Mouse (Mus musculus) lung, postnatal 0 days (tissue): ENCODE measurements around the gene Mlkl. TPM values are rescaled to one million over a fixed set of nuclear protein-coding genes. Genes with fewer than 3 reads are reported as not detected.

Source experiments
- ATAC-seq: fragments of 200-750 bp; cut with Nextera tagmentation; 2 replicates; pipeline ENCODE4 v1.8.0; 2017; ENCODE audit warnings: moderate library complexity
- DNase-seq: peaks from one replicate; pipeline ENCODE4 v3.0.0-alpha.2; 2016; ENCODE audit warnings: low spot score
- H3K27ac ChIP-seq: fragments of 300-500 bp; sonication (generic); 2 replicates; pipeline ENCODE4 v1.5.1; 2014; ENCODE audit warnings: antibody characterized with exemption, mild to moderate bottlenecking, low read length, mixed read lengths
- H3K27me3 ChIP-seq: fragments of 300-500 bp; sonication (generic); replicated peaks from 2 replicates; pipeline ENCODE4 v1.6.1; 2014; ENCODE audit warnings: low read length, mixed read lengths; ENCODE audit not compliant: insufficient read depth
- H3K36me3 ChIP-seq: fragments of 300-500 bp; sonication (generic); 2 replicates; pipeline ENCODE4 v1.6.1; 2014; ENCODE audit warnings: low read length, mixed read lengths; ENCODE audit not compliant: insufficient read depth
- H3K4me1 ChIP-seq: fragments of 300-500 bp; sonication (generic); 2 replicates; pipeline ENCODE4 v1.6.1; 2014; ENCODE audit warnings: antibody characterized with exemption, low read depth, low read length, mixed read lengths; ENCODE audit not compliant: insufficient read depth
- H3K4me2 ChIP-seq: fragments of 300-500 bp; sonication (generic); replicated peaks from 2 replicates; pipeline ENCODE4 v1.6.1; 2014; ENCODE audit warnings: low read depth, mild to moderate bottlenecking, low read length, moderate library complexity, mixed read lengths
- H3K4me3 ChIP-seq: fragments of 300-500 bp; sonication (generic); 2 replicates; pipeline ENCODE4 v1.5.1; 2014; ENCODE audit warnings: low read depth, low read length
- H3K9ac ChIP-seq: fragments of 300-500 bp; sonication (generic); replicated peaks from 2 replicates; pipeline ENCODE4 v1.6.1; 2014; ENCODE audit warnings: low read depth, mild to moderate bottlenecking
- H3K9me3 ChIP-seq: fragments of 300-500 bp; sonication (generic); 2 replicates; pipeline ENCODE4 v1.6.1; 2016; ENCODE audit warnings: low read length, mixed read lengths
- CTCF ChIP-seq: IDR thresholded peaks from 2 replicates; pipeline ENCODE4 v1.5.1; 2016; ENCODE audit warnings: antibody characterized with exemption, mild to moderate bottlenecking
- EP300 ChIP-seq: IDR thresholded peaks from 2 replicates; pipeline ENCODE4 v1.6.1; 2016; ENCODE audit warnings: antibody characterized with exemption, mild to moderate bottlenecking, control low read depth
- WGBS: fragments of 180-500 bp; shearing (Covaris S2); extraction: QIAGEN DNeasy Blood & Tissue Kit; methylation state at CpG from one replicate; pipeline ENCODE4 v1.1.7; 2014; 5-methylcytosine and 5-hydroxymethylcytosine counted together
- polyA plus RNA-seq: library from polyadenylated mRNA; unstranded; fragments of >200 nt; fragmentation: Nextera tagmentation; extraction: Ambion mirVana; gene quantifications from 2 replicates; pipeline ENCODE4 v1.2.1, GENCODE M21; 2015

The Mlkl gene
- 5.2 and 5.5 TPM in 2 replicates for polyA plus RNA-seq

DNA sequence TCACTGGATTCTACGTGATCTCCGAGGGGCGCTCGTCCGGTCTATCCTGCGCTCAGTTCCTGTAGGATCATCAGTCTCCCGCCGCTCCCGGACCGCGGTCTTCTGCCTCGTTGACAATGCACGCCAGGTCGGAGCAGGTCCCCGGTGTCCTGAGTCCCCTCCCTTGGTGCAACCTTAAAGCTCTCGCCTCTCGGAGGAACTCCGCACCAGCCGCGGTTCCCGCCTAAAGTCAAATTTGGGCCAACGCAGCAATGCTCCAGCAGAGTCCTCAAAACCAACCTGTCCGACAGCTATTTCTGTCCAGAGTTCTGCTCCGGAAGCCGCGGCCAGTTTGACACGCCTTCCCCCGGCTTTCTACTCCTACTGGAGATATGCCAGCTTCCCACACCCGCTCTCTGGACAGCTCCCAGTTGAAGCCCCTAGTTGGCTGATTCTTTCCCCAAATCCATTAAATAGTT is at the start of gene Mlkl:
Gene Mlkl, minus strand, starts transcription at position 288 of the 458 bp plus-strand sequence.
- WGBS = under 1% methylated on average over 29 of the region's 29 CpGs
- H3K4me3 ChIP-seq = peak within 1 kb of the TSS; percentile 54
- H3K27me3 ChIP-seq = no peaks in the 10 kb centered on the region
- no peaks in the 10 kb centered on the region for H3K9me3 ChIP-seq
- H3K27ac ChIP-seq = peak within 1 kb of the TSS; percentile 64
- no peaks in the 10 kb centered on the region for H3K36me3 ChIP-seq
- H3K4me2 ChIP-seq = peak within 1 kb of the TSS; percentile 83
- peak; percentile 85 for DNase-seq
- H3K4me1 ChIP-seq = no peaks in the 10 kb centered on the region; the same call in 1 of the 2 replicates
- peak; percentile 80 for ATAC-seq
- H3K9ac ChIP-seq = peak within 1 kb of the TSS; percentile 46; the same call in 1 of the 2 replicates
- TF ChIP-seq EP300 = no peak
- TF ChIP-seq CTCF = peak; percentile 22

DNA sequence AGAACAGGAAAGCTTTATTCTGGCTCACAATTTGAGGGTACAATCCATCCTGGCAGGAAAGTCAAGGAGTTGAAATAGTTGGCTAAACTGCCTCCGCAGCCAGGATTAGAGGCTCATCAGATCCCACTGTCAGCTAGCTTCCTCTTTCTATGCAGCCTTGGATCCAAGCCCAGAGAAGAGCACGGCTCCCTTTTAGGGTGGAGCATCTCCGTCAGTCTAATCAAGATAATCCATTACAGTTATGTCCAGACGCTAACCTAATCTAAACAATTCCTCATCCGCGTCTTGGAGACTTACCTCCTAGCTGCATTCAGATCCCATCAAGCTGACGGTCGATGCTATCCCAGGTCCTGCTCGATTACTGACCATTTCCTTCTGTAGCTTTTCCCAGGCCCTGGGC is 47.9 kb upstream of the Mlkl start:
- no peak overlapping the region for H3K4me3 ChIP-seq
- no peak overlapping the region for H3K27ac ChIP-seq
- WGBS = 31% methylated on average over 9 of the region's 9 CpGs

DNA sequence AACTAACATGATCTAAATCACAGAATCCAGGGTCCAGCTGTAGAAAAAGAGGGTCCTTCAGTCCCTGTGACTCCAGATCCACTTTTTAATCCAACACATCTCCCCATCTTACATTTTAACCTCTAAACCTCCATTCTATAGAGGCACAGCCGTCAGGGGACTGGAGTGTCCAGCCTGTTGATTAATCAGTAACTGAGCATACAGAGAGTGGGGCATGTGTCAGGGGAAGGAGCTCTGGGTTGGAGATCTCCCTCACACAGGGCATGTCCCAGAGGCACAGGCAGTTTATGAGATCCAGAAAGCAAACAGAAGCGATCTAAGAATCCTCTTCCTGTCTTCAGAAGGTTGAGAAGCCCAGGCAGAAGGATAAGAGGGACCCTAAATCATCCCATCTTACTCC is 46.7 kb upstream of the Mlkl start:
- no peaks in the 10 kb centered on the region for H3K9me3 ChIP-seq
- DNase-seq (no peak), ATAC-seq (no peak)
- no peaks in the 10 kb centered on the region for H3K36me3 ChIP-seq
- H3K27me3 ChIP-seq = no peaks in the 10 kb centered on the region
- H3K4me2 ChIP-seq = no peak overlapping the region
- no peak overlapping the region for H3K4me3 ChIP-seq
- H3K27ac ChIP-seq = no peak overlapping the region
- H3K9ac ChIP-seq = no peak overlapping the region
- TF ChIP-seq EP300 (no peak), CTCF (no peak)
- no peaks in the 10 kb centered on the region for H3K4me1 ChIP-seq
- 13% methylated on average over 2 of the region's 2 CpGs for WGBS

More for the DNA sequence above, 47.9 kb upstream of the Mlkl start:
- TF ChIP-seq EP300 (no peak), CTCF (no peak)
- DNase-seq (peak; percentile 42), ATAC-seq (no peak)
- H3K4me2 ChIP-seq = no peak overlapping the region
- H3K9ac ChIP-seq = no peak overlapping the region
- H3K9me3 ChIP-seq = no peaks in the 10 kb centered on the region
- no peaks in the 10 kb centered on the region for H3K36me3 ChIP-seq
- H3K4me1 ChIP-seq = no peaks in the 10 kb centered on the region
- H3K27me3 ChIP-seq = no peaks in the 10 kb centered on the region

DNA sequence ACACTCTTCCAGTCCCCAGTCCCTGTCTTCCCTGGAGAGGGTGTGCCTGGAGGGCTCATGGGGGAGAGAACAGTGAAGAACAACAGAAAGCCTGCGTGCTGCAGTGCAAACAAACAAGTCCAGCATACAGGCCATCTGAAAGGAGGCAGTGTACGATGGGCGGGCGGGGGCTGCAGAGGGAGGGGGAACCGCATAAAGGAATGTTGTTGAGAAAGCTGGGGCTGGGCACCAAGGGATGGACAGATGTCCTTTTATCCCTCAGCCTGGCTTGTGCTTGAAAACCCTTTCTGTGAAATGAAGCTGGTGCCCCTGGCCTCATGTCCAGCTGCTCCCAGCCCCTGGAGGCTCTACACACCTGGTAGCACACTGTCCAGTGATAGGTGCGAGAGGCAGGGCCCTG is 37.2 kb upstream of the Mlkl start:
- Histone ChIP-seq H3K4me3 (no peak overlapping the region), H3K9ac (no peak overlapping the region), H3K9me3 (no peaks in the 10 kb centered on the region), H3K36me3 (no peaks in the 10 kb centered on the region), H3K4me2 (no peak overlapping the region), H3K27me3 (no peaks in the 10 kb centered on the region), H3K4me1 (no peaks in the 10 kb centered on the region), H3K27ac (no peak overlapping the region)
- WGBS = 61% methylated on average over 6 of the region's 6 CpGs
- ATAC-seq (no peak), DNase-seq (no peak)
- TF ChIP-seq CTCF = no peak
- TF ChIP-seq EP300 = no peak

DNA sequence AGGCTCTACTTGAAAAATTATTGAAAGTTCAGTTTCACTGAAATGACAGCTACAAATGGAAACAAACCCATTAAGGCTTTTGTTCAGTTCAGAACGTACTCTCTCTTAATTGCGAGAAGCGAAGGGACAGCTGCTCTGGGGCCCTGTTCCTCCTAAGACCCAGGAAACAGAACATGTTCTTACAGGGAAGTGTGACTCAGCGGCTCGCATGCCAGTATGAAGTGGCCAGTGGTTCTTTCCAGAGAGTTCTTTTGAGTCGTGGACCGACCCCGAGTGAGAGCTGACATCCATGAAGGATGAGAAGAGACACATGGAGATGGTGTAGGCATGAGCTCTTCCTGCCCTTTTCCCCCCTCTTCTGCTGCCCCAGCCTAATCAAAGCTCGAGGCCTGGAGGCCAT is 31.7 kb upstream of the Mlkl start:
- no peaks in the 10 kb centered on the region for H3K4me1 ChIP-seq
- H3K27ac ChIP-seq = no peak overlapping the region
- H3K36me3 ChIP-seq = no peaks in the 10 kb centered on the region
- DNase-seq (no peak), ATAC-seq (no peak)
- H3K9me3 ChIP-seq = no peaks in the 10 kb centered on the region
- no peak overlapping the region for H3K4me2 ChIP-seq
- no peak overlapping the region for H3K9ac ChIP-seq
- WGBS = 68% methylated on average over 9 of the region's 9 CpGs
- H3K27me3 ChIP-seq = no peaks in the 10 kb centered on the region
- TF ChIP-seq EP300 (no peak), CTCF (no peak)
- H3K4me3 ChIP-seq = no peak overlapping the region

DNA sequence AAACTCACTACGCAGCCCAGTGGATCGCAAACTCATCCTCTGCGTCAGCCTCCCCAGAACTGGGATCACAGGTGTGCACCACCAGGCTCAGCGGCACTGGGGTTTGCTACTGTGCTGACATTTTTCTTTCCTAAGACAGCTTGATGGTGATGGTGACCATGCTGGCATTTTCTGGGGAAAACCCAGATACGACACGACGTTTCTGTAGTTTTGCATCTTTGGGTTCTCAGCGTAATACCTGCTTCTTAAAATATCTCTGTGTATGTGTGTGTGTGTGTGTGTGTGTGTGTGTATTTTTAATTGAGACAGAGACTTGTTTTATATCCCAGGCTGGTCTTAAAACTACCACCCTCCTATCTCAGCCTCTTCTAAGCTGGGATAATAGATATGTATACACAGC is 29.4 kb upstream of the Mlkl start:
- TF ChIP-seq CTCF (no peak), EP300 (no peak)
- WGBS = 74% methylated on average over 8 of the region's 8 CpGs
- Histone ChIP-seq H3K27me3 (no peaks in the 10 kb centered on the region), H3K9me3 (no peaks in the 10 kb centered on the region), H3K4me3 (no peak overlapping the region), H3K4me2 (peak overlapping the region; percentile 17; the same call in 1 of the 2 replicates), H3K27ac (no peak overlapping the region), H3K9ac (no peak overlapping the region), H3K4me1 (no peaks in the 10 kb centered on the region), H3K36me3 (no peaks in the 10 kb centered on the region)
- DNase-seq = no peak
- no peak for ATAC-seq
